Mouse (Mus musculus): ENCODE measurements around the gene Nemp1.

Gene Nemp1

DNA sequence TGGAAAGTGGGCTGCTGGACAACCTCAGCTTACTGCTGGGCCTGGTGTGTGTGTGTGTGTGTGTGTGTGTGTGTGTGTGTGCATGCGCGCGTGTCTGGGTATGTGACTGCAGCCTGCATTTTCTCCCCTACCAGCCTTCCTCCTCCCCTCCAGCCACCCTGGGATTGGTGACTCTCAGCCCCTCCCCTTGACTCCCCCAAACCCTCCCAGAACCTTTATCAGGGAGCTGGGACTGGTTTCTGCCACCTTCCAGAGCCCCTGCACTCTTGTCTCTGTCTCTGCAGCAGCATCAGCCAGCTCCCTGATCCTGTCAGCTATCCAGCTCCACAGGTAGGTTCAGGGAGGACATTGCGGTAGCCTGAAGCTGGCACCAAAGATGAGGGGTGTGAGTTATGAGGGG lies 58.4 kb downstream of the Nemp1 start:
- no peak for DNase-seq (ENCODE audit: low spot score)

DNA sequence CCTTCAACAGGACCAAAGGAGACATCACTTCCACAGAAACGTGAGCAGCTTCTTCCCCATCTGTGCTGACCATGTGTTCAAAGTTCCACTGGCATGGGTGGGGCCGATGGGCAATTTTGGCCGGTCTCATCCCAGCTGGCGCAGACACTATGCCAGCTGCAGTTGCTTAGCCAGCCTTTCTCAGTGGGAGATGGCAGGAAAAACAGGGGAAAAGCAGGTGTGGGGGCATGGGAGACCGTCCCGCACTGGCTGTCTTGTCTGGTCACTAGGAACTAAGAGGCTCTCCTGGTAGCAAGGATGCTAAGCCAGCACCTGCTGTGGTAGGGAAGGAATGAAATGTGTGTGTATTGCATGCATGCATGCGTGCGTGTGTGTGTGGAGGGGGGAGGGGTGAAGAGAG lies 61.7 kb downstream of the Nemp1 start:
- no peak for DNase-seq (ENCODE audit: low spot score)

DNA sequence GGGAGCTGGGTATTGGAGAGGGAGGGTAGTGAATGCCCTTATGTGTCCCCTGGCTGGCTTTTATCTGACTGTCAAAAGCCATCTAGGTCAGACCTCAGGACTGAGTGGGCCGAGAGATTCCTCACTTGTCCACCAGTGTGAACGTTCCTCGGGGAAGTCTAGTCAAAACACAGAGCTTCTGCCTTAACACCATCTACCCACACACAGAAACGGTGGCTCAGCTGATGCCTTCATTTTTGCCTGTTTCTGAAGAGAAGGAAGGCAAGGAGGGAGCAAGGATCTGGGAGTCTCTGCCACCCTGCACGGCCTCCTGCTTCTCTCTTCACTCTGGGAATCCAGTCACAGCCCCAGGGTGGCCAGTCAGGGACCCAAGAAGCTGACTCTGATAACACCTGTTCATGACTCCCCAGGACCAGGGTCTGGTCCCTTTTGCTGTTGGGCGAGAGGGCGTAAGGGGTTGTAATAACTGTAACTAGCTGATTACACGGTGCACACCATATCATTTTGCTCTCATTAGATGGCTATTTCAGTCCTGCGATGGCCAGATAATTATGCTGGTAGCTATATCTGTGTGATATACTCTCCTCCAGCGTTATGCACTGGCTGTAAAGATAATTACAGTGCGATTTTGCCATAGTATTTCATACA lies 63.7 kb downstream of the Nemp1 start:
- no peak for DNase-seq (ENCODE audit: low spot score)

DNA sequence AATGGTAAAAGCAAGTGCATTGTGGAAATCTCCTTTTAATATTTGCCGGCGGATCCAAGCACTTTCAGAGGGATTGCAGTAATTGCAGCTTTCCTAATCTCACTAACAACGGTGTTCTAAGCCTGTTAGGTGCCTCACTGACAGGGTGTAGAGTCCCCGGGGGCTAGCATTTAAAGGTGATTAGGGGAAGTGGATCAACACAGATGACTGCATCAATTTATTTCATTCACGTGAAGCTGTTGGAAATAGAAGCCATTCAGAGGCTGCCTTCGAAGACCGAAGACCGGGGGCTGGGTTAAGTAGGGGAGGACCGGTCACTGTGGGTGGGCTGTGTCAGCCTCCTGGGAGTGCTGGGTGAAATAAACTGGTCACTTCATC lies 64.2 kb downstream of the Nemp1 start:
- DNase-seq (ENCODE audit: low spot score) = no peak

GRCm38 (mm10) chr10:127731397-127731796 lies 64.7 kb downstream of the Nemp1 start:
- no peak for DNase-seq (ENCODE audit: low spot score)

- DNase-seq (ENCODE audit: low spot score) = no peak
Measured at GRCm38 (mm10) chr10:127734434-127734833, 67.7 kb downstream of the Nemp1 start.

DNA sequence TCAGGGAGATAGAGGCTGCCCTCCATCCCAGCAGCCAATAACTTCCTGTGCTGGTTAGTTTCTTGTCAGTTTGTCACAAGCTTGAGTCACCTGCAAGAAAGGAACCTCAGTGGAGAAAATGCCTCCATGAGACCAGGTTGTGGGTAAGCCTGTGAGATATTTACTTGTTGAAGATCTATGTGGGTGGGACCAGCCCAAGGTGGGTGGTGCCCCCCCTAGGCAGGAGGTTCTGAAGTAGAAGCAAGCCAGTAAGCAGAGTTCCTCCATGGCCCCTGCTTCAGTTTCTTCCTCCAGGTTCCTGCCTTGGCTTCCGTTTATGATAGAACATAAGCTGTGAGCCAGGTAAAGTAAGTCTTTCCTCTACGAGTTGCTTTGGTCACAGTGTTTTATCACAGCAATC lies 69.6 kb downstream of the Nemp1 start:
- no peak for DNase-seq (ENCODE audit: low spot score)

DNA sequence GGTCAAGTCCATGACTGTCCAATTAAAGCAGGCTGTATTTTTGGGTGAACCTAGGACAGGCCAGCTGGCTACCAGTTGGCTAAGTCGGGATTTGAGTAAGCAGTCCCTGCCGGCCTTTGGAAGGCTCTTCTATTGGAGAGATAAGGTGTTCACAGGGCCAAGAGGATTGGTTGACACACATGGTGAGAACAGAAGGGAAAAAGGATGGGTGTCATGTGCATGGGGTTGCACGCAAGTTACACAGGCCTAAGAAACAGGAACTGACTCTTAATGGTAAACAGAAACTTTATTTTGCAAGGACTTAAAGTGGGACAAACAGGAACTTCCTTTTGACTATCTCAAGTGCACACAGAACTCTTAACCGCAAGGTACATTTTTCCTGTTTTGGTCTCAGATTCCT lies 70.2 kb downstream of the Nemp1 start:
- DNase-seq (ENCODE audit: low spot score) = no peak

DNA sequence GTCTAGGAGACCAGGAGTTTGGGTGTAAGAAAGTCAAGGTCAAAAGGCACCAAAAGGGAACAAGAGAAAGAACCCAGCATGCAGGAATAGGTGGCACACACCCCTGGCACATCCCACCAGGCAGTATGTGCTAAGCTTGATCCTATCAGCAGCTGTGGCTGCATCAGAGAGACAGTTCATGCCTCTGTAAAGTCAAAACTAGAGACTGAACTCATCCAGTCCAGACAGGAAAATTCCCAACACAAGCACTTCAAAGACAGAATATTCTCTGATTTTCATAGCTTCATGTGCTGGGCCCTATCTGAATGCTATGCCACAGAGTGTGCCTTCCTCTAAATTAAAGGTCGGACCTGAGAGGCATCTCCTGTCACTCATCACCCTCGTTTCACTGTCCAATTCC lies 70.9 kb downstream of the Nemp1 start:
- no peak for DNase-seq (ENCODE audit: low spot score)

DNA sequence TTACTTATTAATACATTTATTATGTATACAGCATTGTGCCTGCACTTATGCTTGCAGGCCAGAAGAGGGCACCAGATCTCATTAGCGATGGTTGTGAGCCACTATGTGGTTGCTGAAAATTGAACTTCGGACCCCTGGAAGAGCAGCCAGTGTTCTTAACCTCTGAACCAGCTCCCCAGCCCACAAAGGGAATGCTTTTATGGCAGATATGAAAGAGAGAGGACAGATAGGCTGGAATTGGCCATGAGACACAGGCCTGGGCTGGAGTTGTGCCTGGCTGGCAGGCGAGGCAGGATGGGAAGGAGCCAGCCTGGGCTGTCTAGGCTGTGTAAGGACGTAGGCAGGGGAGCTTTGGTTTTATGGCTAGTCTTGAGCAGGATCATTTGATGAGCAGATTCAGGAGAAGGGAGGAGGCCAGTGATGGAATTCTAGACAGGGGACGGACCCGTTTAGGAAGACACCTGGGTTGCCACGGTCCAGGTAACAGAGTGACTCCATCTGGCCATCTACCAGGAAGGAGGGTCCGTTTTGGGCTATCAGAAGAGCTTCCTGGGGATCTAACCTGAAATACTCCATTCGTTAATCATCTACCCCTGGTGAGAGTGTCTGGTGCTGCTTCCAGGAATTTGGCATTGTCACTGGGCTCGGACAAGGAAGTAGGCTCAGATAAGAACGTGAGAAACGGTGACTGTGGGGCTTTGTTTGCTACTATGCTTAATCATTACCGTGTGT lies 71.6 kb downstream of the Nemp1 start:
- DNase-seq (ENCODE audit: low spot score) = no peak

- DNase-seq (ENCODE audit: low spot score) = peak; percentile 70
Measured at GRCm38 (mm10) chr10:127739083-127739660, 72.5 kb downstream of the Nemp1 start, which contains the start of gene Zbtb39. Gene Zbtb39, plus strand, starts transcription at chr10:127739538.

GRCm38 (mm10) chr10:127739661-127740161 lies 73.0 kb downstream of the Nemp1 start:
- no peak for DNase-seq (ENCODE audit: low spot score)

DNA sequence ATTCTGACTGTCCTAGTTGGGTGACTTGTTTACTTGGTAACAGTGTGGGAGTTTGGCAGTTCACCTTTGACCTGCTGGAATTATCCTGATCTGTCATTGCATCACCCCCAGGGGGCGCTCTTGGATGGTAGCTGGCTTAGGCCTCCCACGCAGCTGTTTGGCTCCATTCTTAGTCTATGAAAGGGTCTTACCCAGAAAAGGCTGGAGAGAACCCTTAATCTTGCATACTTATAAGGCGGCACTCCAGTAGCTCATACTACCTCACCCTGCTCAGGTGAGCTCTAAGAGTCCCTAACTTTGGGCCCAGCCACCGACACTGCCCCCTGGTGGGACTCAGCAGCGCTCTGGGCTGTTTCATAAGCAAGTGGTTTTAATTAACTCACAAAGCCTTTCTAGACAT lies 78.0 kb downstream of the Nemp1 start:
- no peak for DNase-seq (ENCODE audit: low spot score)

GRCm38 (mm10) chr10:127745886-127746285 lies 79.2 kb downstream of the Nemp1 start:
- no peak for DNase-seq (ENCODE audit: low spot score)

- no peak for DNase-seq (ENCODE audit: low spot score)
Measured at GRCm38 (mm10) chr10:127747254-127747653, 80.6 kb downstream of the Nemp1 start.

DNA sequence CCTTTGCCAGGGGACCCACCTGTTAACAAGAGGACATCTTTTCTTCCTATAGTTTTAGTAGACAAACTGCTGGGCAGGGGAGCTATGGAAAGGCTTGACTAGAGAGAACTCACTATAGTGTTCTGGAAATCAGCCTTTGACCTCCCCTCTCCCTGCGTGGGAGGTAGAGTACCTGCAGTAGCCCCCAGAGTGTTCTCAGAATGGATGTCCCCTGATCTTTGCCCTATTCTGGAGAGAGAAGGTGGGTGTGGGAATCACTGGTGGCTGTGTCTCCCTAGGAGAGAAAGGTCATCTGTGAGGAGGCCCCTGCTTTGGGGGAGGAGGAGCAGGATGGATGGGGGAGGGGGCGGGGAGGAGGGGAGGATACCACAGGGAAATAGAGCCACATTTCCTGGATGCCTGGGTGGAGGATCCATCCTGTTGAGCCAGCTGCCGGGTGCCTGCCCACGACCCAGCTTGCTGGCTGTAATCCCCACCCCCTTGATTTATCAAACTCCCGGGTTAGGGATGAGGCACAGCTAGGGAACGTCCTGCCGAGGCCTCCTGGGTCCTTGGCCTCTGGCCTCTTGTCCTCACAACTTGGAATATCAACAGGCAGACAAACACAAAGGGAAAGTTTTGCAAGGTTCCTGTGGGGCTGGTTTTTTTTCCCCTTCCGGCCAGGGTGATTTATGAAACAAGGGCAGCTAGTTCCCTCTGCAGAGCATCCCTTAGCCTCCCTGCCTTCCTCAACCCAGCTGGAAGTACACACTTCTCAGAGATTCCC lies 82.3 kb downstream of the Nemp1 start:
- DNase-seq (ENCODE audit: low spot score) = peak; percentile 62

DNA sequence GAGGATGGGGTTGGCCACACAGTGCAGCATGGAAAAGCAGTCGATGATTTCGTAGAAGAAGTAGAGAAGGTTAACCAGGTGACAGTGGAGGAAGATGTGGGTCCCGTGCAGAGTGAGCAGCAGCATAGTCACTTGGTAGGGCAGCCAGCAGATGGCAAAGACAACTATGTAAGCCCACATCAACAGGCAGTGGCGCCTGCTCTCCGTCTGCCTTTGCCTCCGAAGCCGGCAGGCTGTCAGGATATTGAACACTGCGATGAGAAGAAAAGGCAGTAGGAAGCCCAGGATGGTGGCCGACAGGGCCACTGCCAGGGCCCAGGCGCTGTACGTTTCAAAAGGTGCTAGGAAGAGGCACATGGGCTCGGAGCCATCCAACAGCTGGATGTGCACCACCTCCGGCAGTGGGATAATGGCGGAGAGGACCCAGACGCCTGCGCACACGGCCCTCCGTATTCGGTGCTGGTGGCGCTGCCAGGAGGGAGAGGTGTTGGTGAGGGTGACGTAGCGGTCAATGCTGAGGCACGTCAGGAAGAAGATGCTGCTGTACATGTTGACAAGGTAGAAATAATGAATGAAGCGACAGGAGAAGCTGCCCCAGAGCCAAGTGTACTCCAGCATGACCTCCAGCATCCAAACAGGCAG lies 83.6 kb downstream of the Nemp1 start:
- DNase-seq (ENCODE audit: low spot score) = no peak
